Mouse (Mus musculus) erythroblast, embryonic 14.5 days (primary cell): ENCODE measurements around the gene C87436. TPM values are rescaled to one million over a fixed set of nuclear protein-coding genes. Genes with fewer than 3 reads are reported as not detected.

Experiments
- H3K27me3 ChIP-seq: 2 replicates; pipeline ENCODE4 v1.6.1; 2012; ENCODE audit warnings: inconsistent platforms; ENCODE audit not compliant: control insufficient read depth
- H3K36me3 ChIP-seq: 2 replicates; pipeline ENCODE4 v1.6.1; 2012; ENCODE audit warnings: mild to moderate bottlenecking, inconsistent platforms; ENCODE audit not compliant: control insufficient read depth
- H3K4me1 ChIP-seq: 2 replicates; pipeline ENCODE4 v1.6.1; 2012; ENCODE audit warnings: inconsistent platforms; ENCODE audit not compliant: control insufficient read depth
- H3K4me3 ChIP-seq: replicated peaks from 2 replicates; pipeline ENCODE3; 2012; ENCODE audit warnings: moderate library complexity, mild to moderate bottlenecking, inconsistent platforms
- H3K9me3 ChIP-seq: 2 replicates; pipeline ENCODE4 v1.6.1; 2012; ENCODE audit warnings: low read length, inconsistent platforms, mixed read lengths; ENCODE audit not compliant: control insufficient read depth
- GATA1 ChIP-seq: IDR thresholded peaks from 2 replicates; pipeline ENCODE4 v1.6.1; 2012; ENCODE audit warnings: low read length, inconsistent platforms, mixed read lengths
- TAL1 ChIP-seq: IDR thresholded peaks from 3 replicates; pipeline ENCODE4 v1.6.1; 2012; ENCODE audit warnings: low read length, inconsistent platforms, mixed read lengths
- polyA plus RNA-seq: library from polyadenylated mRNA; stranded (reverse); fragments of >175 nt; gene quantifications from 2 replicates; pipeline ENCODE4 v1.2.3, GENCODE M21; 2012

Gene C87436
- polyA plus RNA-seq, 1 experiment = 0.84 TPM

DNA sequence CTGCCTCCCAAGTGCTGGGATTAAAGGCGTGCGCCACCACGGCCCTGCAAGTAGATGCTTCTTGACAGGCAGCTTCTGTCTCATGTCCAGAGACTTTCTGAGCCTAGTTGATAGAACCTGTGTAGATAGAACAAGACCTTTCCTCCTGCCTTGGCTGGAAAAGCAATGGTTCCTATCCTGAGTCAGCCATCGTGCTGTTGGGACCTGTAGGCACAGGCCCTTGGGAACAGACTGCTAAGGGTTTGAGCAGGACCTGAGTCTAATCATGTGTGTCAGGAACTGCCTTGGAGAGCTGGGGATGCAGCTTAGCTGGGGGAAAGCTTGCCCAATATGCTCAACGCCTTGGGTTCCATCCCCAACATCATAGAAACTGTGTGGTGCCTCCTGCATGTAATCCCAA, 35.9 kb downstream of the C87436 start:
- Histone ChIP-seq H3K27me3 (0 out of 2 replicates have a peak, but pooled peaks cover 2% of the 10 kb centered on the region), H3K4me3 (no peak overlapping the region), H3K4me1 (peaks cover 30% of the 10 kb centered on the region), H3K9me3 (no peaks in the 10 kb centered on the region), H3K36me3 (peaks cover 13% of the 10 kb centered on the region)
- TF ChIP-seq TAL1 (no peak), GATA1 (no peak)

DNA sequence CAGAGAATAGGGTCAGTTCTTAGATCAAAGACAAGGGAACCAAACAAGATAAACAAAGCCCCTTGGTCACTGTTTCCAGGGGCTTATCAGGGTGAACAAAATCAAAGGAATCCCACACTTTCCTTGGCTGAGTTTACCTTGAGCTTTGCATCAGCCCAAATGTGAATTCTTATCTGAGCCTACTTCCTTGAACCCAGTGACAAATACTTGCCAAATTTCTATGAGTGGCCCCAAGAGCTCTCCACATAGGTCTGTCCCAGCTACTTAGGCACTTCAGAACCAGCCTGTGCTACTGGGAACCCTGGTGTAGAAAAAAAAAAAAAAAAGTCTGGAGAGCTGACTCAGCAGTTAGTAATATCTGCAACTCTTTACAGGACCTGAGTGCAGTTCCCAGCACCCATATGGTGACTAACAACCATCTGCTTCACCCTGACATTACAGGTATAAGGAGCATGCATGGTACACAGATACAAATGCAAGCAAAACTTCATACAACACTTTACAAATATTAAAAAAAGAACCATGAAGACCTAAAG, 36.5 kb downstream of the C87436 start:
- H3K27me3 ChIP-seq = peaks cover 2% of the 10 kb centered on the region; the same call in 1 of the 2 replicates
- peaks cover 7% of the 10 kb centered on the region for H3K36me3 ChIP-seq
- no peaks in the 10 kb centered on the region for H3K9me3 ChIP-seq
- peaks cover 30% of the 10 kb centered on the region for H3K4me1 ChIP-seq
- TF ChIP-seq TAL1 (no peak), GATA1 (no peak)
- no peak overlapping the region for H3K4me3 ChIP-seq

DNA sequence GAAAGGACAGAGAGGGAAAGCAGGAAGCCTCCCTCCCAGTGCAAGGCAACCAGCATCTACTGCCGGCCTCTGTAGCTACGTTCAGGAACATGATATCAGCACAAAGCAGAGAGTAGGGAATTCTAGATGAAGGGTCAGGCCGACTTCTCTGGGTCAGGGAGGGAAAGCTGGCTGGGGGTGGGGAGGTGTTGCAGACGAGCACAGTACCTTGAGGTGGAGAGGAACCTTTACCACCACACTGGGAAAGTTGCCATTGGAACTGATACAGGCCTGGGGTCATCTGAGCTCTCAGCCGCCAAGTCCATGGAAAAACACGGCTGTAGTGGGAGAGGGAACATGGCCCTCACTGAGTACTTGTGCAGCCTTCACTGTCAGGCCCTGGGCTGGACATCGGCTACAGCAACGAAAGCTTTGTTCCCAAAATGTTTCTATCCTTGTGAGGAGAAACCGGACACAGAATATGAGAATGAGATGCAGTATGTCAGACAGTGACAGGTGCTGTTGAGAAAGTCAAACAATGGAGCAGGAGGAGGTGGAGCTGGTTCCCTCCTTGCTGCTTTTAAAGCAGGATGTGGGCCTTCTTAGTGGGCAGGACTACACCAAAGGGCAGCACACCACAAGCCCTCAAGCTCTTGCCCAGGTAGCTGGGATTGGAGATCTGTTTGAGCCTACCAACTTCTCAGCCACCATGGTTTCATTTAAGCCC, 37.4 kb downstream of the C87436 start:
- Histone ChIP-seq H3K9me3 (no peaks in the 10 kb centered on the region), H3K4me3 (no peak overlapping the region), H3K27me3 (peaks cover 2% of the 10 kb centered on the region; the same call in 1 of the 2 replicates), H3K4me1 (peaks cover 33% of the 10 kb centered on the region), H3K36me3 (no peaks in the 10 kb centered on the region)
- TF ChIP-seq GATA1 (no peak), TAL1 (no peak)

DNA sequence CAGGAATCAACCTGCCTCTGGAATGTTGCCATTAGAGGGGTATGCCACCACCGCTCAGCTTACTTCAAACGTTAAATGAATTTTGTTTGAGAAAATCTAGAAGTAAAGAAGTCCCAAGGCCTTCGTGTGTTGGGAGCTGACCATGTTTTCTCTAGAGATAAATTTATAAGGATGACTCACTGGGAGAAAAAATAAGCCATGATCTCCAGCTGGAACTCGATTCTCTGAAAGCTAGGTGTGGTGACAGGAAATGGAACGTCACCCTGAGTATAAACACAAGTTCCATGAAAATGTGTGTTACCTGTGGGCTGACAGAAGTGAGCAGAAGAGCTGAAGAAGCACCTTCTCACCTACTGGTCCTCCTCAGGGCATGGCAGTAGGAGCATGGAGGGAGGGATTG, 38.8 kb downstream of the C87436 start:
- H3K36me3 ChIP-seq = no peaks in the 10 kb centered on the region
- peaks cover 2% of the 10 kb centered on the region; the same call in 1 of the 2 replicates for H3K27me3 ChIP-seq
- H3K4me3 ChIP-seq = no peak overlapping the region
- H3K4me1 ChIP-seq = peaks cover 25% of the 10 kb centered on the region
- H3K9me3 ChIP-seq = no peaks in the 10 kb centered on the region
- no peak for TF ChIP-seq GATA1
- no peak for TF ChIP-seq TAL1

DNA sequence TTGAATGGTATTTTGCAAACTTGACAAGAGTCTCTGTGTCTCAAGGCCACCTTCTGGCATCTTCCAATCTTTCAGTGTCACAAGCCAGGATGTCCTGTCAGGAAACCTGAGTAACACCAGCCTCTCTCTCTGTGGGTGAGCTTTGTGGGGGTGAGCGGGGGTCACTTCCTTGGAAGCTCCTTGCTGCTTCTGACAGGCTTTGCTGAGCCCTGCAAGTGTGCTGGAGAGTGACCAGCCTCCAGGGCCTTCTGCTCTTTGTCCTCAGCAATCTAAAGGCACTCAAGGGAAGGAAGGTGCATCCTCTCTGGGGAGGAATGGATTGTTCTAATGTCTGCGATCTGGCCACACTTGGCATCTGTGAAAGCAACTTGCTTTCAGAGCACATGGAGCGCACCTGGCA, 41.1 kb downstream of the C87436 start:
- no peaks in the 10 kb centered on the region for H3K36me3 ChIP-seq
- no peak overlapping the region for H3K4me3 ChIP-seq
- no peaks in the 10 kb centered on the region for H3K9me3 ChIP-seq
- H3K4me1 ChIP-seq = peaks cover 8% of the 10 kb centered on the region
- peaks cover 2% of the 10 kb centered on the region; the same call in 1 of the 2 replicates for H3K27me3 ChIP-seq
- TF ChIP-seq GATA1 (no peak), TAL1 (no peak)

DNA sequence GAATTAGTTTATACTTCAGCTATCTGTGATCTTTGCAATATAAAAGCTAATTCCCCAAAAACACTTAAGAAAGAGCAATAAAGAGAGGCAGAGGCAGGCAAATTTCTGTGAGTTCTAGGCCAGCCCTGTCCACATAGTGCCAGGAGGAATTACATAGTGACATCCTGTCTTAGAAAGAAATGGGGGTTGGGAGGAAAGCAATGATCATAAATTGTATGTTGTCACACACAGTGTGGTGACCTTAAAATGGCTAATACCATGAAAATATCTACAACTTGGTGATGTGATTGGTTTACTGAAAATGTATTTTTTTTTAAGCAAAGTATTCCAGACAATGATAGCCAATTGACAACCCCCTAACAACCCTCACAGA, 41.6 kb downstream of the C87436 start:
- Histone ChIP-seq H3K9me3 (no peaks in the 10 kb centered on the region), H3K4me1 (peaks cover 7% of the 10 kb centered on the region), H3K4me3 (no peak overlapping the region), H3K27me3 (peaks cover 2% of the 10 kb centered on the region; the same call in 1 of the 2 replicates), H3K36me3 (no peaks in the 10 kb centered on the region)
- no peak for TF ChIP-seq GATA1
- TF ChIP-seq TAL1 = no peak

DNA sequence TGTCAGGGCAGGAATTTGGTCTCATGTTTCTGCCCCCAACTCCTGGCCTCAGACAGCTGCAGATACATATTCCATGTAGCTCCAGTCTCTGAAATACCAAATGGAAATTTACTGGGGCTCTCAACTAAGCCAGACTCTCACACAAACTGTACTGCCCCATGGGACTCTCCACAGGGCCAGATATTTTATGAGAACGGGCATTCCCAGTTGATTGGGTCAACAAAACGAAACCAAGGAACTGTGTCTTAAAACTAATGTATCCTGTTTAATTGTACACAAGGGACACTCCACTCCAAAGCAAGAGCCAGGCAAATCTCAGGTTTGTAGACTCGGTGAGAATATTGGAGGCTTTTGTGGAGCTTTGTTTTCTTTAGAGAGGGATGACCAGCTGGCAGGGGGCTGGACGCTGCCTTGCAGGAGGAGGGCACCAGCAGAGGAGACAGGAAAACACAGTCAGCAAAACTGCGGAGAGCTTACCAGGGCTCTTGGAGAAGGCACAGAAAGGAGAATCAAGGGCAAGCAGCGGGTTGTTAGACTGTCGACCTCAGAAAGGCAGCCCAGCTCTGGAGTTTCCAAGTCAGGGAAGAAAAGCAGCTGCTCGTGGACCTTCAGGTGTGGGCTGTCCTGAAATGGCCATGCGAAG, 42.1 kb downstream of the C87436 start:
- TF ChIP-seq TAL1 (no peak), GATA1 (no peak)
- H3K27me3 ChIP-seq = peaks cover 2% of the 10 kb centered on the region; the same call in 1 of the 2 replicates
- no peaks in the 10 kb centered on the region for H3K36me3 ChIP-seq
- H3K4me1 ChIP-seq = peaks cover 7% of the 10 kb centered on the region
- H3K9me3 ChIP-seq = no peaks in the 10 kb centered on the region
- H3K4me3 ChIP-seq = no peak overlapping the region

DNA sequence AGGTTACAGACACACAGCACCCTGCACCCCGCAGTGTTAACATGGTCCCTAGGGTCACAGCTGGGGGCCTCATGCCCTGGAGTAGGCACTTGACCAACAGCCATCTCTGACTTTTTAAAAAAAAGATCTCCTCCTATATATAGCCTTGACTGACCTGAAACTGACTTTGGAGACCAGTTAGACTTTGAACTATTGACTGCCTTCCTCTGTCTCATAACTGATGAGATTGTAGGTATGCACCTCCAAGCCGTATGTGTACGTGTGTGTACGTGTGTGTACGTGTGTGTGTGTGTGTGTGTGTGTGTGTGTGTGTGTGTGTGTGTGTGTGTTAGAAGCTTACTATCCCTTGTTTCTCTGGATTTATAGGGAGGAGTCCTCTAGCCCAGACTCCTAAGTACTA, 43.7 kb downstream of the C87436 start:
- H3K36me3 ChIP-seq = no peaks in the 10 kb centered on the region
- no peaks in the 10 kb centered on the region for H3K9me3 ChIP-seq
- no peak for TF ChIP-seq TAL1
- TF ChIP-seq GATA1 = no peak
- peaks cover 10% of the 10 kb centered on the region for H3K4me1 ChIP-seq
- peaks cover 2% of the 10 kb centered on the region; the same call in 1 of the 2 replicates for H3K27me3 ChIP-seq
- H3K4me3 ChIP-seq = no peak overlapping the region

DNA sequence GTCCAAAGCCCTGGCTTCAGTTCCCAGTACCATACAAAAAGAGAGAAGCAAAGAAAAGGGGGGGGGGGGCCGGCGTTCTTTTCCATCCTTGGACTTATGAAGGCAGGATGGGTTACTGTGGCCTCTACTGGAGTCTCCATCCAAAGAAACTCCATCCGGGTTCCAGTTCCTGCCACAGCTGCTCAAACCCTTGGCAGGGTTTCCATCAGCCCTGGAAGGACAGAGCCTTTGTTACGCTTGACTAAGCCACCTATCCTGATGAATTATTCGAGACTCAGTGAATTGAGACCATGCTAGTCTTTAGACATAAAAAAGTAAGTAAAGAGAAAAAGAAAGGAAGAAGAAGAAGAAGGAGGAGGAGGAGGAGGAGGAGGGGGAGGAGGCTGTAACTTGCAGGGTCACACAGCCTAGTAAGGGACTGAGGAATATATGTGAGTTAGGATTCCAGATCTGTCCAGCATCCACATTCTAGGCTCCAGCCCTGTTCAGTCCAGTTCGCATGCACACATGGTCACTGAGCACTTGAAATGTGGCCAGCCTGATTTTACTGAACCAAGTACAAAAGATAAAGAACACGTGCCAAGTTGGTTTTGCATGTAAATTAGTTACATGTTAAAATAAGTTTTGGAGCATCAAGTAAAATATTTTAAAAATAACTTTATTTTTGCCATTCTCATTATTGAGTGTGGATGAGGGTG, 47.9 kb downstream of the C87436 start:
- TF ChIP-seq TAL1 (no peak), GATA1 (no peak)
- no peaks in the 10 kb centered on the region for H3K36me3 ChIP-seq
- H3K27me3 ChIP-seq = no peaks in the 10 kb centered on the region
- H3K4me3 ChIP-seq = no peak overlapping the region
- H3K9me3 ChIP-seq = peaks cover 2% of the 10 kb centered on the region; the same call in 1 of the 2 replicates
- H3K4me1 ChIP-seq = peaks cover 17% of the 10 kb centered on the region
